Mouse (Mus musculus) adrenal gland, postnatal 25 days (tissue): ENCODE data around the gene Ptges3l. TPM values are rescaled to one million over a fixed set of nuclear protein-coding genes. Genes with fewer than 3 reads are reported as not detected.
"Not testable (repeated sequence)": the region's sequence is repeated elsewhere in the genome, so short reads cannot be mapped to it uniquely, and the experiment has no call there.

ENCODE experiments used
- DNase-seq: peaks from one replicate; pipeline ENCODE4 v3.0.0; 2021; ENCODE audit warnings: mixed read lengths
- long read RNA-seq: library from polyadenylated mRNA; stranded (forward); transcript quantifications from one replicate; pipeline ENCODE4 v2.0.0, GENCODE M21; 2021
- total RNA-seq: library from RNA; stranded (reverse); gene quantifications from 2 replicates; pipeline ENCODE4 v1.2.3, GENCODE M21; 2021

The Ptges3l gene
- 3.2 and 3.9 TPM in 2 replicates for total RNA-seq
- long read RNA-seq, partial matches to known transcripts: 1 of 2 reads
- long read RNA-seq, other reads (novel, unspliced or antisense): 1 of 2 reads

- DNase-seq: peak; percentile 99
These were observed at the start of gene Ptges3l, which contains the start of gene Rundc1 for GRCm38 (mm10) chr11:101424925-101425813. Ptges3l (minus strand) TSS chr11:101425333. Rundc1 (plus strand) TSS chr11:101425085.

DNA sequence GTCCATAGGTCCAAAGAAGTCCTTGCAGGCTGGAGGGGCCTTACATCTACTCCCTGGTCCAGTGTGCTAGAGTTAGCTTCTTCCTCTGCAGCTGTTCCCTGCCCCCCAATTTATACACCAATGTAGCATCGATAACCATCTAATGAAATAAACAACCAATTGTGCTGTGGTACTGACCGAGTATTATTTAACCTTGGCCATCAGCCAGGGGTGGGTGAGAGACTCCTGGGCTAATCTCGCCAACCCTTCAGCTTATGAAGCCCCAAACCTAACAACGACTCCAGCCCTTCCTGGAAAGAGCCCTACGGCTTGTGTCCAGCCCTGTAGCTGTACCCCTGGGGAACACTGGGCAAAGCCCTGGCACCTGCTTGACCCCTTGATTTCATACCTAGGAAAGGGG is 49.2 kb upstream of the Ptges3l start:
- no peak for DNase-seq

GRCm38 (mm10) chr11:101473686-101474085 is 48.6 kb upstream of the Ptges3l start:
- not testable (repeated sequence) for DNase-seq

- DNase-seq: no peak
These were observed 47.2 kb upstream of the Ptges3l start for GRCm38 (mm10) chr11:101472336-101472735.

DNA sequence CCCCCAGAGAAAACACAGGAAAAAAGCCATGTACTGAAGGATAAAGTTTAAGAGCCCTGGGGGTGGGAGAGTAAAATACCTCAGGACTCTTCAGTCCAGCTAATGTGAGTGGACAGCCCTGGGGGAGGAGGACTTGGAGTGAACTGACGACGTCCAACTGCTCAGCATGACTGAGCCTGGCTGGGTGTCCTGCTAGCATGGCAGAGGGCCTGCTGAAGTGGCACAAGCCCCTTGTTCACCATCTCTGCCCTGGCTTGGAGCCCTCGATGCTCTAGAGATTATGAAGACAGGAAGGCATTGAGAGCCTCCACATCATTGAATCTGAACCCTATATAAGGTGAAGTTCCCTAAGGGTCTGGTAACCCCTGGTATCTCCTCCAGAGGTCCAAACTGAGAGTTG is 46.8 kb upstream of the Ptges3l start:
- DNase-seq: no peak

DNA sequence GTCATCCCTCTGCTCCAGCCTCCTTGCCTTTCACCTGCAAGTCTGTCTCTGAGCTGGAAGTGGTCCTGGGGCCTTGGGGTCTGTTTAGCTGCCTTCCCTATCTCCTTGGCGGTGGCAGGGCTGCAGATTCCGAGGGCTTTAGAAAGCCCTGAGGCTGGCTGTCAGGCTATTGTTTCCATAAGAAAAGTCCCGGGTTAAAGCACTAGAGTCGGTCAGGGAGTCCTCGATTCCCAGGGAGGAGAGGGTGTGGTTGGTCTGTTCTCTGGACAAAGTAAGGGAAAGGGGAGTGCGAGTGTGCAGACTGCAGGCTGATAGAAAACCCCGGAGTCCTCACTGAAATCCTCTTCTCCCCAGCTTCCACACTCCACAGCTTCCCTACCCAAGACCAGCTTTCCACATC is 45.1 kb upstream of the Ptges3l start:
- DNase-seq: no peak

- DNase-seq: no peak
These were observed 44.0 kb upstream of the Ptges3l start for GRCm38 (mm10) chr11:101469155-101469554.

GRCm38 (mm10) chr11:101468731-101469130 is 43.6 kb upstream of the Ptges3l start:
- no peak for DNase-seq

GRCm38 (mm10) chr11:101468263-101468688 is 43.1 kb upstream of the Ptges3l start:
- no peak for DNase-seq

DNA sequence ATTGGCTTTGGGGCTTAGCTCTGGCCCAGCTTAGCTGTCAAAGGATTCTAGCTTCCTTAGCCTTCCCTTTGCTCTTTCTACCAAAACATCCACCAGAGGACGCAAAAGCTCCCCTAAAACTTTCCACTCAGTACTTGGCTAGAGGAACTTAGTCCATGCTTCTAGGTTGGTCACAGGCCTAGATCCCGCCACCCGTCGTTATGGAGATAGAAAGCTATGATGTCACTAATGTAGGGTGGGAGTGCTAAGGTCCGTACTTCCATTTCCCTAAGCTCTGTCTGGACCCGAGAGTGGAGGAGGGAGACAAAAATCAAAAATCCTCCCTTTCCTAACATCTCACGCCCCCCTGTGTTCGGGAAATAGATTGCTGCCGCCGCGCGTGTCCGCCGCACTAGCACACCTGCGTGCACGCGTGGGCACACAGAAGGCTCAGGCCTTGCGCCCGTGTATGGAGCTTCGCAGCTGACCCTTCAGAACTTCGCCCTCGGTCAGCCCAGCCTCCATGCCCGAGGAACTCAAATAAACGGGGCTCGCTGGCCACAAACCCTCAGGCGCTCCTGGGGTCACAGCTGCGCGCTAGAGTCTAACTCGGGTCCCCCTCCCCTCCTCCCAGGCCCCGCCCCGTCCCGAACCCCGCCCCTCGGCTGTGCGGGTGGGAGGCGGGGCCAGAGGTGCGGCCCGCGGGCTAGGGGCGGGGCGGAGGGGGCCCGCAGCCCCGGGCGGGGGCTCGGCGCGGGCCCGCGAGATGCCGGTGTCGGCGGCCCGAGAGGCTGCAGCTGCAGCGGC is 42.5 kb upstream of the Ptges3l start:
- DNase-seq: peak; percentile 83

DNA sequence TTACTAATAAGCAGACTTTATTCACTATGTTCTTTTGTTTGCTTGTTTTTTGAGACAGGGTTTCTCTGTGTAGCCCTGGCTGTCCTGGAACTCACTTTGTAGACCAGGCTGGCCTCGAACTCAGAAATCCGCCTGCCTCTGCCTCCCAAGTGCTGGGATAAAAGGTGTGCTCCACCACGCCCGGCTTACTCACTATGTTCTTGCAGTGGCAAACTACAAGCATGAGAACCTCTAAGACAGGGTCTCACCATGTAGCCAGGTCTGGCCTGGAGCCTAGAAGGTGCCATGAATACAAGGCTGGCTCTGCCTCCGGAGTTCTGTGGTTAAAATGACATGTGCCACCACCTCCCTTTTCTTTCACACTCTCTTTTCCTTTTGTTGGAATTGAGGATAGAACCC is 41.4 kb upstream of the Ptges3l start:
- not testable (repeated sequence) for DNase-seq

DNA sequence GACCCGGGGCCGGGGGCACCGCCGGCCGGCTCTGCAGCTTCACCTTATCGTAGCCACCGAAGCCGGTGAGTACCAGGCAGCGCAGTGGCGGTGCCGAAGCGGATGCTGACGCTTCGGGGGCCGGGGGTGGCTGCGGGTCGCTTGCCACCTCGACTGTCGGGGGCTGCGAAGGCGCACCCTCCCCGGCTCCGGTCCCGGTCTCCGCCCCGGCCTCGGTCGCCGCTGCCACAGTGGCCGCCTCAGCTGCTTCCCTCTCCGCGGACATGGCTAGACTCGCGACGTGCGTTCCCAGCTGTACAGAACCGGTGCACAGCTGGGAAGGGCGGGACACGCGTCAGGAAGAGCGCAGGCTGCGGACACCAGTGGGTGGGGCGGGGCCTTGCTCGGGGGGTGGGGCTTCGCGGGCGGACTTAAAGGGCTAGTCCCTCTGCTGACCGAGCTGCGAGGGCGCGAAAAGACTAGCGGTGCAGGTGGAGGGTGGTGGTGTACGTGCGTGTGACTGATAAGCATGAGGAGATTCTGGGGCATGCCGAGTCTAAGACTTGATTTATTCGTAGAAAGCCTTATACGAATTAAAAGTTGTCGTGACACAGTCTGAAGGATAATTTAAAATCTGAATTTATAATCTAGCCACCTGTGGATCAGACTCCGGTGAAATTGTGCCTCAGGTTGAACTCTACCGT is 40.9 kb upstream of the Ptges3l start, which contains the start of gene Vat1:
TSS of gene Vat1 (minus strand) at position 362 of the 683 bp plus-strand sequence.
- peak; percentile 85 for DNase-seq

DNA sequence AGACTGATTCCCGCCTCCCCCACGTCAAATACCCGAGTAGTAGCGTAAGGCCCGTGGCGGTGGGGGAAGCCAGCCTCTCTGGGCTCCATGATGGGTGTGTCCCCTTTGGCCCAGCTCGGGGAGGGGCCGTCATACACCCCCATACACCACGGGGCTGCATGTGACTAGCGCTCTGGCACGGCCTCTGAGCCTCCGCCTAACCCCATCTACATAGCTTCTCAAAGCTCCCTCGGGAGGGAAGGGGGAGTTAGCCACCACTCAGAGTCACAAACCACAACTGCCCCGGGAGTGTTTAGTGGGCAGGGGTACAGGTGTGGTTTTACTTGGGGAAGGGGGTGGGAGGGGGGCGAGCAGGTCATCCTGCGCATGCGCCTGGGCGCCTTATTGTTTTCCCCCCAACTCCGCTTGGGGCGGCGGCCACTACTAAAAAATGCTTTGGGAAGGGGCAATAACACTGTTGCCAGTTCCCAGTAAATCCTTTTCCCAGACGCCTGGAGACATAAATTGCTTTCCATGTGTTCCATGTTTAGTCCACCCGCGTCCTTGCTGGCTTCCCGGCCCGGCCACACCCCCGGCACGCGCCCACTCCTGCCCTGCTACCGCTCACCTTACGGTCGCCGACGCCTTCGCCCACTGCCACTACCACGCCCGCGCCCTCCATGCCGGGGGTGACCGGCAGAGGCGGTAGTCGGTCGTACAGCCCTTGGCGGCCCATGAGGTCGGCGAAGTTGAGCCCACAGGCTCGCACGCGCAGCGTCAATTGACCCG is 40.2 kb upstream of the Ptges3l start:
- DNase-seq: peak; percentile 63

GRCm38 (mm10) chr11:101464211-101465100 is 39.3 kb upstream of the Ptges3l start, which contains the start of gene Rnd2:
Rnd2 (plus strand) TSS chr11:101464999.
- DNase-seq: no peak

DNA sequence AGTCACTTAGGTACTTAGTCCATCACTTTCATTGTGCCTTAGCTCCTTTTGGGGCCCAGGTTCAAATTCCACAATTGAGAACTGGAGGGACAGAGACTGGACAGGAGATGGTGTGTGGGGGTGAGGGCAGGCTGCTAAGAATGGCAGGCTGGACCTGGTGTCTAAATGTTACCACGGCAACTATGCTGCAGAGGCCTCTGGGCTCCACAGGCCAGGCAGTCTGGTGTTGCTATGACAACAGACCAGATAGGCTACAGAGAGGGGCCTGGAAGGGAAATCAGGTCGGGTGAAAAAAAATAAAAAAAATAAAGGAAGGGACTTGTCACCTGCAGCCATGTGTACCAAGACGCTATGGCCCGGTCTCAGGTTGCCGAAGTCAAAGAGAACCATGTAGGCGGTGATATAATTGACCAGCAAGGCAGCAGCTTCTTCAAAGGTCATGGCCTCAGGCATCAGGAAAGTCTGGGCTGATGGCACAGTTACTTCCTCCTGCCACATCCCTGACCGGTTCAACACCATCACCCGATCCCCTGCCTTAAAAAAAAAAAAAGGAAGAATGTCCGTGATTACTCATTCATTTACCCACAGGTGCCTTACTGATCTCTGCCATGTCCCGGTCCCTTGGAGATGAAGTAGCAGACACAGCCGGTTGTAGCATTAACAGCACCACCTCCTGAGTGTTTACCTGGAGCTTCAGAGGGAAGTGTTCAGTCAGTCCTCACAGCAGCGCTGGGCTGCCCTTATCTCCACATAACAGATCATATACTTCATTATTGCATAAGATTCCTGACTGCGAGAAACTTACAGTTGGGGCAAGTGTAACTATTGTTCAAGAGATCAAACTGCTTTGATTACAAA is 37.7 kb upstream of the Ptges3l start:
- DNase-seq: no peak

DNA sequence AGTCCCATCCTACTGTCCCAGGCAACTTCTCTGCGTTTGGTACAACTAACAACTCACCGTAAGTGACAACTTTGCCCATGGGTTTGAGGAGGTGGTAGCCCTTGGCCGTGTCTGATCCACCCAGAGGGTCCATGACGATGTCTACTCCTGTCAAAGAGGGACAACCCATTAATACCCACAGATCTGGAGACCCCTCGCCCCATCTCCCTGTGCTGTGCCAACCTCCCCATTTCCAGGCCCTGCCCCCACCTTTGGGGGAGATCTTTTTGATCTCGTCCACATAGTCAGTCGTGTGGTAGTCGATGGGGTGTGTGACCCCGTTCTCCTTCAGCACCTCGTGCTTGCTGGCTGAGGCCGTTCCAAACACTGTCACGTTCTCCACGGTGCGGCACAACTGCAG is 37.0 kb upstream of the Ptges3l start:
- DNase-seq: no peak

GRCm38 (mm10) chr11:101460321-101460720 is 35.2 kb upstream of the Ptges3l start:
- DNase-seq: no peak

DNA sequence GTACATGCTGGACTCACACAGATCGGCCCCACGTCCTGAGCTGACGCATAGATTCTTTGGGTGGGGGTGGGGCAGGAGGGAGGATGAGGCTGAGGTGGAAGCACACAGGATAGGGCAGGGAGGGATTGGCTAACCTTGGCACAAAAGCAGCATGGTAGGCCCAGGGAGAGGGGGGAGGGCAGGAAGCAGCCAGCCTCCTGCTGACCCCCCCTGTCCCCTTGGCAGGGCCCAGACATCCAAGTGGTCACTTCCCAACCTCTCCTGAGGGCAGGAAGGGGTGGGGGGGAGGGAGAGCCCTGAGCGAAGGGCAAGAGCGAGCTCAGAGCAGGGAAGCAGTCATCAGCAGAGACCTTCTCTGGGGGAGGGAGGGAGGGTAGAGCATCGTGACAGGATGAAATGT is 34.6 kb upstream of the Ptges3l start:
- DNase-seq: no peak

DNA sequence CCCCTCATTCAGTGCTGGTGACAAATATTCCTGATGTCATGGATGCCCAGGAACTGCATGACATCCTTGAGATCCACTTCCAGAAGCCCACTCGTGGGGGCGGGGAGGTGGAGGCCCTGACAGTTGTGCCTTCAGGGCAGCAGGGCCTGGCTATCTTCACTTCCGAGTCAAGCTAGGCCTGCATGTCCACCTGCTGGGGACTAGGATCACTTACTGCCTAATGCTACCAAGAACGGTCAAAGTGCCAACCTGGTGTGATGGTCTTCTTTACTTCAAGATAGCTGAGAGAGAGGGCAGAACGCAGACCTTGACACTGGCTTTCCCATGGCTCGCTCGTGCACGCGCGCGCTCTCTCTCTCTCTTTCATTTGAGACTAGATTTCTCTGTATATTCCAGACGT is 33.1 kb upstream of the Ptges3l start:
- no peak for DNase-seq
